Mouse (Mus musculus): Measurements from ENCODE around the gene Brsk2. TPM values are rescaled to one million over a fixed set of nuclear protein-coding genes. Genes with fewer than 3 reads are reported as not detected.

The Brsk2 gene
- polyA plus RNA-seq, 1 experiment: not detected

- no peak for TF ChIP-seq CTCF (IDR thresholded peaks at IDR 0.05; ENCODE audit: low read depth, low read length)
- no peak for TF ChIP-seq POLR2A (IDR thresholded peaks at IDR 0.05; ENCODE audit: borderline replicate concordance, low read depth, low read length)
- Histone ChIP-seq H3K27ac (ENCODE audit: insufficient read depth, low read depth, low read length) (no peak overlapping the region), H3K4me3 (ENCODE audit: insufficient read depth, low read length) (no peak overlapping the region), H3K4me1 (ENCODE audit: control insufficient read depth, insufficient read depth, low read length) (peaks cover 11% of the 10 kb centered on the region)
Measured at GRCm38 (mm10) chr7:142045932-142046331, 96.4 kb downstream of the Brsk2 start.

DNA sequence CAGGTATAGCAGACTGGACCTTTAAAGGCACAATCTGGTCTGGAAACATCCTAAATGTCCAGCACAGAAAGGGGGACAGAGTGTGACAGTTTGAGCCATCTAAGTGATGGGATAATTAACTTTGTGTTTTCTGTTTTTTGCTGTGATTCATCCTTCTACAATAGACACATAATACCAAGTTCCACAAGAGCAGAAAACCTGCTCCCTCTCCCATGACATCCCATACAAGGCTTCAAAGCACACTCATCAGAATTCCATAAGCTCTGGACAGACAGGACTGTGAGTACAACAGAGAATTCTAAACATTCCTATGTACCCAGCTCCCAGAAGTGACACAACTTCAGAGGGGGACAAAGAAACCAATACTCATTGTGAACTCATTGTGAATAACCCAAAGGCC, 101.0 kb downstream of the Brsk2 start:
- peaks cover 4% of the 10 kb centered on the region; the same call in 1 of the 2 replicates for H3K4me1 ChIP-seq (ENCODE audit: control insufficient read depth, insufficient read depth, low read length)
- no peak overlapping the region for H3K27ac ChIP-seq (ENCODE audit: insufficient read depth, low read depth, low read length)
- H3K4me3 ChIP-seq (ENCODE audit: insufficient read depth, low read length): no peak overlapping the region
- TF ChIP-seq POLR2A (IDR thresholded peaks at IDR 0.05; ENCODE audit: borderline replicate concordance, low read depth, low read length): no peak
- no peak for TF ChIP-seq CTCF (IDR thresholded peaks at IDR 0.05; ENCODE audit: low read depth, low read length)

Other genes with a start within 250 kb of the Brsk2 start
- not detected in 2 replicates for gene Muc5ac, start 160.8 kb upstream of the Brsk2 start, polyA plus RNA-seq (2012; ENCODE audit: insufficient read depth, insufficient read length, missing spikeins)
- gene Muc5b, start 110.7 kb upstream of the Brsk2 start, polyA plus RNA-seq (2012; ENCODE audit: insufficient read depth, insufficient read length, missing spikeins): not detected in 2 replicates
- gene Tollip, start 31.2 kb upstream of the Brsk2 start, polyA plus RNA-seq (2012; ENCODE audit: insufficient read depth, insufficient read length, missing spikeins): 37.2 and 39.1 TPM in 2 replicates
- gene Mob2, start 111.3 kb downstream of the Brsk2 start, polyA plus RNA-seq (2012; ENCODE audit: insufficient read depth, insufficient read length, missing spikeins): 29.5 and 37.0 TPM in 2 replicates
- 0.27 and 0.46 TPM in 2 replicates for gene Dusp8, start 146.1 kb downstream of the Brsk2 start, polyA plus RNA-seq (2012; ENCODE audit: insufficient read depth, insufficient read length, missing spikeins)
- not detected in 2 replicates for gene Gm45618, start 171.0 kb downstream of the Brsk2 start, polyA plus RNA-seq (2012; ENCODE audit: insufficient read depth, insufficient read length, missing spikeins)
- gene Gm39115, start 186.3 kb downstream of the Brsk2 start, polyA plus RNA-seq (2012; ENCODE audit: insufficient read depth, insufficient read length, missing spikeins): not detected in 2 replicates
- gene Gm45337, start 194.9 kb downstream of the Brsk2 start, polyA plus RNA-seq (2012; ENCODE audit: insufficient read depth, insufficient read length, missing spikeins): not detected in 2 replicates
- gene Gm29735, start 207.4 kb downstream of the Brsk2 start, polyA plus RNA-seq (2012; ENCODE audit: insufficient read depth, insufficient read length, missing spikeins): not detected in 2 replicates
- not detected in 2 replicates for gene Gm4553, start 216.0 kb downstream of the Brsk2 start, polyA plus RNA-seq (2012; ENCODE audit: insufficient read depth, insufficient read length, missing spikeins)
- not detected in 2 replicates for gene Krtap5-2, start 226.3 kb downstream of the Brsk2 start, polyA plus RNA-seq (2012; ENCODE audit: insufficient read depth, insufficient read length, missing spikeins)
- gene Gm10153, start 240.6 kb downstream of the Brsk2 start, polyA plus RNA-seq (2012; ENCODE audit: insufficient read depth, insufficient read length, missing spikeins): not detected in 2 replicates